Mouse (Mus musculus): ENCODE measurements at regions not wholly inside any gene's neighbourhood (a gene's known extent, or its start where the extent isn't known, plus 50 kb on each side); places are given as distances from the start of the nearest gene placed in this dataset.

DNA sequence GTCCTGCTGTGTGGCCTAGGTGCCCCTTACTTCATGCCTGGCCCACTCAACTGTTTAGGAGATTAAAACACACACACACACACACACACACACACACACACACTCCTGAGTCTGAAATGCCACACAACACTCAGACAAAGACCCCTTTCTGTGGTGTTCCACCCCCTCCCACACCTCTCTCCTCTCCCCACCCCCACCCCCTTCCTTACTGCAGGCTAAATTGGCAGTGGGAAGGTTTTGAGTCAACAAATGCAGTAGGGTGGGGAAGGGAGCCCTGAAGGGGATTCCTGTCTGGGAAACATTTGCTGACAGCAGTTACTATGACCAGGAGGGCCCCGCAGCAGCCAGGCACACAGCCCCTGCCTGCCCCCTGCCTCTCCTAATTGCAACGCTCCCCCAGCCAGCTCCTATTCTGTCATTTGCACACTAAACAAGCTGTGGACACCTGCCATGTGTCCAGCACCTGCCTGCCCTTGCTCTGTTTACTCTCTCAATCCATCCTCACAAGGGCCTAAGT lies 69.5 kb downstream of the Ephb3 start:
- DNase-seq (ENCODE audit: low spot score) = no peak

DNA sequence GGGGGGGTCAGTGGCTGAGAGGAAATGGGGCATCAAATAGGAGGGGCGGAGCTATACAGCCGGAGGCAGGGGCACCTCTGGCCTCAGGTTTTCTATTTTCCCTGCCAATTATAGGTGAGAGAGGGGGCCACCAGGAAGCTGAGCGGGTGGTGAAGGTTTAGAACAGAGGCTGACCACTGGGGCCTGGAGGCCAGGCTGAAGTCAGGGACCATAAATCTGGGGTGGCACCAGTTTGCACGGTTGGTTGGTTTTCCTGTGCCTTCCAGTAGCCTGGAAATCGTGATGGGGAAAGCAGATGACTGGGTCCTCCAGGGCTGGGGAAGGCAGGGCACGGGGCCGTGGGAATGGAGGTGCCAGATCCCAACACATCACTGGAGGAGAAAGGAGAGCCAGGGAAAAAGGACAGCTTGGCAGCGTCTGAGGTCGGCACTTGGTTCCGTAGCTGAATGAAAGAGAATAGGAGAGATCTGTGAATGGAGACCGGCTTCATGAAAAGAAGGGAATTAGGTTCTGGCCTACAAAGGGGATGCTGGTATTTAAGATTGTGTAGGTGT lies 73.3 kb downstream of the Ephb3 start:
- no peak for DNase-seq (ENCODE audit: low spot score)

DNA sequence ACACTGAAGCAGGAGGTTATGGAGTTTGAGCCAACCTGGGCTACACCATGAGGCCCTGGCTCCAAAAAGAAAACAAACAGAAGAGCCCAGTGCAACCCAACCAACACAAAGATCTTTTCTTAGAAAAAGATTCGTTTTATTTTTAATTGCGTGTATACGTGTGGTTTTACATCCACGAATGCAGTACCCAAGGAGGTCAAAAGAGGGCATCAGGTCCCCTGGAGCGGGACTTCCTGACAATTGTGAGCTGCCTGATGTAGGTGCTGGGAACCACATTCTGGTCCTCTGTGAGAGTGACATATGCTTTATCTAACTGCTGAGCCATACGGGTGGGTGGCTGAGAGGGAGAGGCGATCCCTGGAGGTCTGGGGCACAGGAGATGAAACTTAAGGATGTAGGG lies 73.8 kb downstream of the Ephb3 start:
- no peak for DNase-seq (ENCODE audit: low spot score)

DNA sequence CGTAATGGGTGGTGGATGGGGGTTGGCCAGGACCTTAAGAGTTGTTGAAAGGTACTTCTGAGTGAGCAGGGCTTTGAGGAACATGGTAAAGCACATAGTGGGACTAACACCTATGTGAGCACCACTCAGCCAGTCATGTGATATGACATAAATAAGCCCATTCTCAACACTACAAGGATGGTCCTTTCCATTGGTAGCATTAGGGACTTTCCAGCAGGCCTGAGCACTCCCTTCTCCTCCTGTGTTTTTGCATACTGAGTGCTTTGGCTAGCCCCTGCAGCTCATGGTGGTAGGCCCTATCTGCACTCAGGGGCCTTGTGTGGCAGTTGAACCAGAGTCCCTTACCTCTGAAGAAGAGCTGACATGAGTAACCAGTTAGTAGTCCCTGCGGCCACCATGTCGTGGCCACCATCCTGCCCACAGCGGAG lies 75.7 kb downstream of the Ephb3 start:
- no peak for DNase-seq (ENCODE audit: low spot score)

DNA sequence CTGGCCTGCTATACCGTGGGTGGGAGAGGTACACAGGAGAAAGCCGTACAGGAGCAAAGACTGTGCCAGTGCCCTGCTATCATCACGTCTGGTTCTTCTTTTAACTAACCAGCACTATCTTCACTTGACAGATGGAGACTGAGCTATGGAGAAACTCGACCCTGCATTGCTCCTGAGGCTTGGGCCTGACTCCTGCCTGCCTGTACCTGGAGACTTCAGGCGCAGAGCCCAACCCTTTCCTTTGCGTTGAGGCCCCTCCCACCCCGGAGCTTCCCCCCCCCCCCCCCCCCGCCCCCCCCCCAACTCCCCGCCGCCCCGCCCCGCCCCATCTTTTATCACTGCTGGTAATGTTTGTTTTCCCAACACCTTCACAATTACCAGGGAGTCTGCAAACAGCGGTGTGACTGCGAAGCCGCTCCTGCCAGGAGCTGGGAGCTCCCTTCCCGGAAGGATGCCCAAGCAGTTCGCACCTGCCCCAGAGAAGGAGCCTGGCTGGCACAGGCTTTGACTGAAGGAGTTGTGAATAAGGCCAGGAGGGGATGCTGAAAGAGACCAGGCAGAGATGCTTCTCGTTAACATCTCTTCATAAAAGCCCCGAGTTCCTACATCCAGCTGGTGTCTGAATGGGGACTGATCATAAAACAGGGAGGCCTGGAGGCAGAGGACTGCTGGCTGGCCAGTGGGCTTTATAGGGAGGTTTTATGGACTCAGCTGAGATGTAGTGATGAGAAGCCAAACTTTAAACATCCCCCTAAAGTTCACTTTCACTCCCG lies 77.6 kb downstream of the Ephb3 start:
- no peak for DNase-seq (ENCODE audit: low spot score)

DNA sequence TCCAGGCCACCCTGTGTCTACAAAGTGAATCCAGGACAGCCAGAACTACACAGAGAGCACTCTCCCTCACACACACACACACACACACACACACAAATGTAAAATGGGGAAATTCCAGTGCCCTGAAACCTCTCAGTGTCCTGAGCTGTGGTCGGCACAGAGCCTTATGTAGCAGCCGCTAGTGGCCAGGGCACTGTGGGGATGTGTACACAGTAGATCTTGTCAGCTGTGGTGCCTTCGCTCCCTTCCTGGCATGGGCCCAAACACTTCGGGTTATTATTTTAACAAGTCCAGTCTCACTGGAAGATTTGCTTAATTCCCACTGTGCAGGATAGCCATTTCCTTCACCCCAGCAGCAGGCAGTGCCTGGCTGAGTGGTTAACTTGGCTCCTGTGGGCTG lies 81.5 kb downstream of the Ephb3 start:
- no peak for DNase-seq (ENCODE audit: low spot score)

DNA sequence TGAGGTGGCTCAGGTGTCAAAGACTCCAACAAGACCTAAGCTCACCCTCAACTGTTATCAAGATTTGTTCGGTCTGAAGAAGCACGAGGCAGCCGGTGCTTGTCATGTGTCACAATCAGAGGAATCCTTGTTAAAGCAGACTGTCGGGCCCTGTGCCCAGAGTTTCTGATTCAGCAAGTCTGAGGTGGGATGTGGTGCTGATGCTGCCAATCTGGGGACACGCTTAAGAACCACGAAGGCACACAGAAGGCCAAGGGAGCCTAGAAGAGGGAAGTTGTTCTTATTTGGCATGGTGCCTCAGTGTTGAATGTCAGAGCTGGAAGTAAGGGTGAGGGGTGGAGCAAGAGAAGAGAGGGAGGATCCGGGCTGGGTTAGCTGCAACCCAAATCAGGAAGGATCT lies 85.0 kb downstream of the Ephb3 start:
- DNase-seq (ENCODE audit: low spot score) = no peak

DNA sequence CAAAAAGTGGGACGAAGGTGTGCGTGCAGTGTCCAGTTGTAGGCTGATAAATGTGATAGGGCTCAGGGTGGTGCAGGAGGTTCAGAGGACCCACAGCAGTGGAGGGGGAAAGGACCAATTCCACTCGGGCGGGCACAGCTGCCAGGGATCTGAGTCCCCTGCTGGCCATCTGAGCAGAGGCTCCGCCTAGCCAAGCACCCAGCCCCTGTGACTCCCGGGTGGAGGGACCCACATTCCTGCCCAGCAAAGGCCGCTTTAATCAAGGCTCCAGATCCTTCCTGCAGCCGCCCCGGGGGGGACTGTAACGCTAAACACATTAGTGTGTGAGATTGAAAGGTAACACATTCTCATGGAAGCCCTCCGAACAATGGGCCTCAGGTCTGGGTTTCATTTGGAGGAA lies 88.5 kb downstream of the Ephb3 start:
- no peak for DNase-seq (ENCODE audit: low spot score)

DNA sequence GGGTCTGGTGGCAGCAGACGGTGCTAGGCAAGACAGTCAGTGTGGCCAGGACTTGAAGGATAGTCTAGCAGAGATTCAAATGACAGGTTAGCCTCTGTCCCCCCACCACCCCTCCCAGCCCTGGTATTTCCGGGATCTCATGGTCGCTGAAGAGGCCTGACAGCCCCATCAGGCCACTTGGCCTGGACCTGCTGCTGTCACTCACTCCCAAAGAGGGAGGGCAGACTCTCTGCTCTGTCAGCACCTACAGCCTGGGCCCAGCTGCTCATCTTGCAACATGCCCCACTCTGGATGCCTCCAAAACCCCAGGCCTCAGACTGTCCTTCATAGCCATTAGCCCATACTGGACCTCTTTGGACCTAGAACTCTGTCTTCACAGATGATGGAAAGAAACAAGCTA lies 89.0 kb downstream of the Ephb3 start:
- no peak for DNase-seq (ENCODE audit: low spot score)

DNA sequence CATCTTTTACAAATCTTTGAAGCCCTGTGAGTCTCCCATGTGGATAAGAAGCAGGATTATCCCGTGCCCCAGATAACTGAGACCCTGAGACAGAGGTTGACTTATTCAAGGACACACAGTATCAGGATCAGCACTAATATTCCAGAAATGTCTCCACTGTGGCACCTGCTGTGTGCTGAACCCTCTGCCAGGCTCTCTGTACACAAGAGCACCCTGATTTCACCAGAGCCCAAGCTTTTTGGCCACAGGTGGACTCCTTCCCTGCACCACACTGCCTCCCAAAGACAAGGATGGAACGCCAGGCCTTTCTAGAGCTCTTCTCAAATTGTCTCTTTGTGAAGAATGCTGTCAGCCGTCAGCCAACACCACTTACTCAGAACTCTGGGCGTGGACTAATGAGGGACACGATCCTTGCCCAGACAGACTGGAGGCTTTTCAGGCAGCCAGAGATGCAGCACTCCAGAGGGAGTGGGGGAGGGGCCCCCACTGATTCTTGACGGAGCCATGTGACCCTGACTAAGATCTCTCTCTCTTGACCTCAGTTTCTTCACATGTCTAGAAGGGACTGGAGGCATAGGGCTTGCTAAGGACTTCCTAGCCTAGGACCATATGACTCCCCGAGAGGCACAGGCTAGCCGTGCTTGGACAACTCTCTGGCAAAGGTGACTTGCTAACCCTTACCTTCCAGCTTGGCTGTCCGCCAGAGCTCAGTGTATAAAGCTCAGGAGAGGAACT lies 90.3 kb downstream of the Ephb3 start:
- no peak for DNase-seq (ENCODE audit: low spot score)

DNA sequence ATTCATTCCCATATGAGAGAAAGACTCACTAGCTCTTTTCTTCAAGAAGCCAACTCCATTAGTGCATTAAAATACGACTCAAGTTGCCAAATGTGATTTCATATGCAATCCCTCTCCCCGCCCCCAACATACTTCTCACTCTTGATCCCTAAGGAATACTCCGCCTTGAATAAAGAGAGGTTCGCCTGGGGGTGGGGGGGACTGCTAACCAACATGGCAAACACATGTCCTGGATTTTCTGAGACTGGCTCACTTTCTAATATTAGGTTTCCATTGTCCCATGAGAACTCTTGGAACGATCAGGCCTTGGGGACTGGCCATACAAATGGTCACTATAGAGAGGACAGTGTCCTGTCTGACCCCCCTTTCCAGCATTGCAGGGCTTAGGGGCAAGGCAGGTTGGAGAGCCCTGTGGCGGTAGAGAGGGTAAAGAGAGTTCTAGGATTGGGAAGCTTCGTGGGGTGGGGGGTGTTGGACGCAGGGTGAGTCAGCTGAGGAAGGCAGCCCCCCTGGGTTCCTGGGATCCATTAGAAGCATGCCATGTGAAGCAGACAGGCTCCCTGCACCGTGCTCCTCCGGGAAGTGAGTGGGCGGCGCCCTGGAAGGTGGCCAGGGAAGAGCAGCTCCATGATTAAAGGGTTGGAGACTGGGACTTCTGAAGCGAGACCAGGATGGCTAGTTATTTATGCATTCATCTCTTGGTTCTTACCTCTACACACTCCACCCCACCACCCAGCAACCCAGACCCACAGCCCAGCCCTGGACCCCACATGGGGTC lies 91.6 kb downstream of the Ephb3 start:
- DNase-seq (ENCODE audit: low spot score) = no peak

DNA sequence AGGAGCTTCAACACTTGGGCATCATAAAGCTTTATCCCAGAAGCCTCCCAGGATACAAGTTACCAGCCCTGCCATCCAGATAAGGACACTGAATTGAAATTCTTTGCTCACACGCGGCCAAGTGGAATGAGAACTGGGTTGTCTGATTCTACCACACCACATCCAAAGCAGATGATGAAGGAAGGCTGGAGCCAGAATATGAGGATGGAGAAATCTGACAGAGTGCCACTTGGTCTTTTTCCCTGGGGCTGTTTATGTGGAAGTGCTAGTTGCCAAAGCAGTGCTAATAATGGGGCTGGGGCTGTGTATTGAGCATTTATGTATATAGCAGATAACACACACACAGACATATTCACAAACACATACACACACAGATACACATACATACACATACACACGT lies 92.2 kb downstream of the Ephb3 start:
- DNase-seq (ENCODE audit: low spot score) = no peak

DNA sequence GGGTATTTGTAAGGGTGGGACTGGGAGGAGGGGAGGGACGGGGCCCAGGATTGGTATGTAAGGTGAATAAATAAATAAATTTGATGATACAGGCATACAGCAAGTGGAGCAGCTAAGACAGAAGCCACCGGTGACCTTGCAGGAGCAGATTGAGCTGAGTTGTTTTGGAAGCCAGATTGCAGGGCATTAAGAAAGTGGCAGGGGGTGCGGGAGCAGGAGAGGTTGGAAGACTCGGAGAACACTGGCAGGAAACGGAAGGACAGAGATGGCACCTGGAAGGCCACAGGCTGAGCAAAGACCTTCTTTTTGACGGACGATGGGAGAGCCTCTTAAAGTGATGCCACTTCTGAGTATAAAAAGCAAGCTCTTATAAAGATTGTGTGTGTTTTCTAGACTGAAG lies 94.3 kb downstream of the Ephb3 start:
- DNase-seq (ENCODE audit: low spot score) = no peak

DNA sequence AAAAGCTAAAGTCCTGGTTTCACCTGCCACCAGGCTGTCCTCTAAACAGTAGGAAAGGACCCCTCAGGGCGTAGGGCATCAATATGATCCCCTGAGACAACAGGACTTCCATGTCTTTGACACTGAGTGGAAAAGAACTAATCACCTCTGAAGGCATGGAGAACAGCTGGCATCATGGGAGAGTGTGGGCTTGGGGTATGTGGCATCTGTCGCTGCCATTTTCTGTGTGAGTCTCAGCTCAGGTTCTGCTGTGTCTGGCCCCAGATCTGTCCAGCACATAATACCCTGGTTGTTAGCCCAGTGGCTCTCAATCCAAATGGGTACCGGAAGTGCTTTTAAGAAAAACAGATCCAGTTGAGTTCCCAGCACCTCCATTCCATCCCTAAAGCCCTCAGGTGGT lies 101.3 kb downstream of the Ephb3 start:
- DNase-seq (ENCODE audit: low spot score) = no peak

DNA sequence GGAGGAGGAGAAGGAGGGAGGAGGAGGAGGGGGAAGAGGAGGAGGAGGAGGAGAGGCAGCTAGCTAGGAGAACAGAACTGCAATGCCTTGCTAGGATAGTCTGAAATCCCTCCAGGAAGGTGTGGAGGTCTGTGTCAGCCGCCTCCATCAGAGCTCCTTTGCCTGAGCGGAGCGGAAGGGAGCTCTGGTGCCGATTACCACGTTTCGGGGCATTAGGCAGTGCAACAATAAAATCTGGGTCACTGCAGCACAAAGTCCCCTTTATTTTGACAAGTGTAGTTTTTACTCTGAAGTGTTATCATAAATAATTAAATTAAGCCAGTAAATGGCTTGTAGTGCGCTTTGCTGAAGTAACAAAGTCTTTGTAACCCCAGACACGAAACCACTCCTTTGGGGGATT lies 104.0 kb downstream of the Ephb3 start:
- DNase-seq (ENCODE audit: low spot score) = no peak

DNA sequence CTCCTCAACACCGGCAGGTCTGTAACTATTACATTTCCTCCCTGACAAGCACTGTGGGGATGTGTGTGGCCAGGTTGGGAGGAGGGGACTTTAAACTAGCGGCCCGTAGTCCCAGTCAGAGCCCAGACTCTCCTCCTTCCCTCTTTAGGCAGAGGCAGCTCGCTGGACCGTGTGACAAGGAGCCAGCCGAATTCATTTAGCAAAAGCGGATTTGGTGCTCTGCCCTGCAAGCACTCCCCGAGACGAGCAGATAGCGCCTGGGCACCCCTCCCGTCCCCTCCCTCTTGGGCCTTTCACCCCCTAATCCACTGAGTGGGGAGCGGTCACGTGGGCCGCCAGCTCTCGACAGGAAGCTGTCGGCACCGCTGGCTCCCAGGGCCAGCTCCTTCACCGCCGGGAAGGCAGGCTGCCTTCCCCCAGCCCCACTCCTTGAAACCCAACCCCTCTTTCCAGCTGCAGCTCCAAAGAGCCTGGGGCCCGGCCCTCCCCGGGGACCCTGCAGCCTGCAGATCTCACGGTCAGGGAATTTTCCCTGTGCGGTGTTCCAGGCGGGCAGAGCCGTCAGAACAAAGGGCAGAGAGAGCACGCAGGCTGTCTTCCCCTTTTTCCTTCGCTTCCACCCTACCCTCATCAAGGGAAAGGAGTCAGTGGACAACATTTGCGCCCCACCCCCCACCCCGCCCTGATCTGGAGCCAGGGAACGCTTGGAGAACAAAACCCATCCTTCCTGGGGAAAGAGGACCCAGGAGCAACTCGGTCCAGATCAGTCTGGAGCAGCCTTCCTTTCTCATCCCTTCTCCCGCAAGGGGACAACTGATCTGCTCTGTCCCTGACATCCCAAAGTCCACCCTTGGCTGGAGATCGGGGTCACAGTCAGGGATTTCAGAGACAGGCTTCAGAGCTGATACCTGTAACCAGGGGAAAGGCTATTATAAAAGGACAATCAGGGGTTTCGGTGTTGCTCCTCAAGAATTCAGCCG lies 106.4 kb downstream of the Ephb3 start:
- peak; percentile 62 for DNase-seq (ENCODE audit: low spot score)

DNA sequence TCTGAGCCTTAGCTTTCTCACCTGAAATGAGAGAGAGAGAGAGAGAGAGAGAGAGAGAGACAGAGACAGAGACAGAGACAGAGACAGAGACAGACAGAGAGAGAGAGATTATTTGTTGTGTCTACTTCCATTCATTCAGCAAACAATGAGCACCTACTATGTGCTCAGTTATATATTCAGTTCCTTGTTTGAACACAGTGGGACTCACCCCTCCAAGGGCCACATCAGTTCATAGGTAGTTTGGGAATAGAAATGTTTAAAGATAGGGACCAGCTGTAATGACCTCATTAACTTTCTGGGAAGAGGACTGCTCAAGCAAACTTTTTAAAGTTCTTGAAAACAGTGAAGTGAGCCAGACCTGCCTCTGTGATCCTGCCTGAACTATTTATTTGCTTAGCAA lies 107.2 kb downstream of the Ephb3 start:
- DNase-seq (ENCODE audit: low spot score) = no peak

DNA sequence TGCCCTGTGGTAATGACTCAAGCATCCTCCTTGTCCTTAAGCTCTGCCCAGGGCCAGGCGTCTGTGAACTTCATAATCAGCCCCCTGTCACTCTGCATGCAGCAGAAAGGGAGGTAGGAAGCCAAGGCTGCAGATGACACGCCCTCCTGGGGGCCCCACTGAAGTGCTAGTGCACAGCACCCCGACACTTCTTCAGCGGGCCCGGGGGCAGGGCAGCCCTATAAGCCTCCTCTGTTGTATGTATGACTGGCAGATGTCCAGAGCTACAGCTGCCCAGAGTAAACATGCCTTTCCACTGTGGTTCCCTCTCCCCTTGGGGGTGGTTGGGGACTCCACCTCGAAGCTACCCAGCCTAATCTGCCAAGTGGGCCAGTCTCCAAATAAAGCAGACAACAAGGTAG lies 107.2 kb upstream of the Vps8 start:
- no peak for DNase-seq (ENCODE audit: low spot score)

DNA sequence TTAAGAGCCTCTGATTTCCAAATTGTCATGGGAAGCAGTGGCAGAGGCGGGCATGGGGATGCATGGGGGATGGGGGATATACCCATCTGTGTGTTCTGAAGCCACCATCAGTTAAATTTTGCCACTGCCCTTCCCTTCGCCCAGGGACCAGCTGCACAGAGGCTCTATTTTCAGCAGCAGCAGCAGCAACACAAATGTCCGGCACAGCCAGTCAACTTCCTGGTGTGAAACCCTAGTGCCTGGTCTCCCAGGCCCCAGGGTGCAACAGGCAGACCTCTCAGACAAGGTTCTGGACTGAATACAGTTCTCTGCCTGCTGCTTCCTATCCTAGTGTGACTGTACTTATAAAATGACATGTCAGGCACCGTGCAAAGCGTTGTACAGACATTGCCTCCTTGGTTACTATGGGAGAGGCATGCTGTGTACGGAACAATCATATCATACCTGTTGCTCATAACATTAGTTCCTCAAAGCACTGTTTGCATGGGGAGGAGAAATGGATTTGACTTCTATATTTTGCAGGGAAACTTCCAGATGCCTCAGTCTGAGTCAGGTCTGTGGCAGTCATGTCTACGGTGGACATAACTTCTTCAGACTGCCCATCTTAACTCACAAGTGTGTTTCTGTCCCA lies 104.8 kb upstream of the Vps8 start:
- no peak for DNase-seq (ENCODE audit: low spot score)

DNA sequence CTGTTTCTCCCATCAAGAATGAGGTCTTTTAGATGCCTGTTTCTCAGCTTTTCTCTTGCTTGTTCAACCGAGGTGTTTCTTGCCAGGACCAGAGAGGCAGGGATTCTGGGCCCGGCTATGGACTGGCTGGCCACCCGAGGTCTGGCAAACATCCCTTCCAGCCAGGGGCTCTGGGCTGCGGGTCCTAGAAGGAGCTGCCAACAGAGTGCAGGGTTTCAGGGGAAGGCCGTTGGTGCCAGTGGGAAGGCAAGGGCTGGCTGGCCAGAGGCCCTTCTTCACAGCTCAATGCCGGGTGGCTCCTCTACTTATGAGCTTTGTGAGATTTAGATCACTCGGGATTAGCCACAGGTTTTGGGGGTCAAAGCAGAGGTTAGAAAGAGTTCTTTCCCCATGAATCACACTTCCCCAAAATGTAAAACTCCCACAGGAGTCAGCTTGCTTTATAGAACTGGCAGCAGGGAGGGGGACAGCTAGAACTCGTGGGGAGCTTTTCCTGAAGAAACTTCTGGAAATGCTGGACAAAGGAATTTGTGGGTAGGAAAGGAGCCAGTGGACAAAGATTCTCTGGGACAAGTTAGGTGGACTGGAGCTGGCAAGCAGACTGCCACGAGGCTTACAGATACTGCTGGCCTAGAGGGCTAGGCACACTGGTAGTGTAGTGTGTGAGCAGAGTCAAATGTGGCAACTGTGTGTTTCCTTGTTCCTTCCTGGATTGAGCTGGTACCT lies 104.1 kb upstream of the Vps8 start:
- DNase-seq (ENCODE audit: low spot score) = no peak
